Mouse (Mus musculus) heart, embryonic 16.5 days (tissue): ENCODE measurements around the gene Gm9918. TPM values are rescaled to one million over a fixed set of nuclear protein-coding genes. Genes with fewer than 3 reads are reported as not detected.

Source experiments
- ATAC-seq: fragments of 200-750 bp; cut with Nextera tagmentation; replicated peaks from 2 replicates; pipeline ENCODE4 v1.8.0; 2017; ENCODE audit warnings: moderate number of reproducible peaks; ENCODE audit not compliant: insufficient read depth, low FRiP score; ENCODE audit errors: extremely low read depth
- H3K27ac ChIP-seq: fragments of 300-500 bp; sonication (generic); 2 replicates; pipeline ENCODE4 v1.5.1; 2014; ENCODE audit warnings: mild to moderate bottlenecking, low read length, control low read depth, moderate library complexity
- H3K27me3 ChIP-seq: fragments of 300-500 bp; sonication (generic); 2 replicates; pipeline ENCODE4 v1.6.1; 2014; ENCODE audit warnings: low read length, mixed read lengths; ENCODE audit not compliant: control insufficient read depth, insufficient read depth
- H3K36me3 ChIP-seq: fragments of 300-500 bp; sonication (generic); 2 replicates; pipeline ENCODE4 v1.6.1; 2014; ENCODE audit not compliant: control insufficient read depth, insufficient read depth
- H3K4me1 ChIP-seq: fragments of 300-500 bp; sonication (generic); 2 replicates; pipeline ENCODE4 v1.6.1; 2014; ENCODE audit warnings: low read length, mixed read lengths; ENCODE audit not compliant: control insufficient read depth, insufficient read depth
- H3K4me2 ChIP-seq: fragments of 300-500 bp; sonication (generic); 2 replicates; pipeline ENCODE4 v1.6.1; 2014; ENCODE audit warnings: low read depth, mild to moderate bottlenecking, control low read depth, low read length
- H3K4me3 ChIP-seq: fragments of 300-500 bp; sonication (generic); 2 replicates; pipeline ENCODE4 v1.5.1; 2014; ENCODE audit warnings: mild to moderate bottlenecking, control low read depth, low read length
- H3K9ac ChIP-seq: fragments of 300-500 bp; sonication (generic); 2 replicates; pipeline ENCODE4 v1.6.1; 2014; ENCODE audit warnings: low read length, control low read depth
- H3K9me3 ChIP-seq: fragments of 300-500 bp; sonication (generic); replicated peaks from 2 replicates; pipeline ENCODE4 v1.6.1; 2016; ENCODE audit warnings: low read length; ENCODE audit not compliant: control insufficient read depth
- whole genome bisulfite sequencing: fragments of 180-500 bp; shearing (Covaris S2); extraction: QIAGEN DNeasy Blood & Tissue Kit; methylation state at CpG from one replicate; pipeline ENCODE4 v1.1.7; 2014; 5-methylcytosine and 5-hydroxymethylcytosine counted together
- polyA plus RNA-seq: library from polyadenylated mRNA; unstranded; fragments of >200 nt; fragmentation: Nextera tagmentation; extraction: Ambion mirVana; gene quantifications from 2 replicates; pipeline ENCODE4 v1.2.1, GENCODE M21; 2015

Gm9918 gene
- polyA plus RNA-seq, 1 experiment from 2014 or later, result 0.12 TPM

DNA sequence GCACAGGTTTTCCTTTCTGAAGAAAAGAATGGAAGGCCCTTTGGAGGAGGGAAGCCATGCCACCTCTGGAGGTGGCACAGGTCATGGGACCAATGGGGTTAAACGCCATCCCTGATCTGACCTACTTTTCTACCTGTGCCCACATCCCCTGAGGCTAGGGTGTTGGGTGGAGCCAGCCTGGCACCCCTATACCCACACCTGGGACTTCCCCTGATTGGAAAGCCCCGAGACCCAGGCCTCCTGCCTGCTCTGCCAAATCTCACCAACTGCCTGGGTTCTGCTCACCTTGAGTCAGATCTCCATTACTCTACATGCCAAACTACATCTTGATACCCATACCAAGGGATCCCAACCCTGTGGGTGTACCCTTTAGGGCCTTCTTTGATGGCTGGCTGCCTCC lies 7.3 kb upstream of the Gm9918 start:
- H3K27me3 ChIP-seq, result peaks cover 9% of the 10 kb centered on the region
- 58% methylated on average over 2 of the region's 2 CpGs for WGBS
- no peak overlapping the region for H3K27ac ChIP-seq
- peaks cover 2% of the 10 kb centered on the region; the same call in 1 of the 2 replicates for H3K4me1 ChIP-seq
- H3K9ac ChIP-seq, result no peak overlapping the region
- no peak for ATAC-seq
- no peak overlapping the region for H3K4me2 ChIP-seq
- H3K9me3 ChIP-seq, result no peaks in the 10 kb centered on the region
- no peak overlapping the region for H3K4me3 ChIP-seq
- H3K36me3 ChIP-seq, result no peaks in the 10 kb centered on the region

GRCm38 (mm10) chr15:102265548-102265947 lies 4.8 kb upstream of the Gm9918 start:
- Histone ChIP-seq H3K9ac (no peak overlapping the region), H3K27me3 (0 out of 2 replicates have a peak, but pooled peaks cover 2% of the 10 kb centered on the region), H3K27ac (no peak overlapping the region), H3K4me3 (no peak overlapping the region), H3K4me2 (no peak overlapping the region), H3K9me3 (no peaks in the 10 kb centered on the region), H3K4me1 (peaks cover 2% of the 10 kb centered on the region; the same call in 1 of the 2 replicates), H3K36me3 (no peaks in the 10 kb centered on the region)
- whole genome bisulfite sequencing, result 79% methylated on average over 5 of the region's 5 CpGs
- ATAC-seq, result no peak

GRCm38 (mm10) chr15:102271441-102271840 lies 1.1 kb downstream of the Gm9918 start:
- peaks cover 4% of the 10 kb centered on the region; the same call in 1 of the 2 replicates for H3K4me1 ChIP-seq
- no peak overlapping the region for H3K4me3 ChIP-seq
- H3K9ac ChIP-seq, result no peak overlapping the region
- peaks cover 4% of the 10 kb centered on the region; the same call in 1 of the 2 replicates for H3K27me3 ChIP-seq
- H3K9me3 ChIP-seq, result no peaks in the 10 kb centered on the region
- H3K4me2 ChIP-seq, result no peak overlapping the region
- H3K27ac ChIP-seq, result no peak overlapping the region
- ATAC-seq, result no peak
- H3K36me3 ChIP-seq, result no peaks in the 10 kb centered on the region
- 42% methylated on average over 3 of the region's 3 CpGs for WGBS

DNA sequence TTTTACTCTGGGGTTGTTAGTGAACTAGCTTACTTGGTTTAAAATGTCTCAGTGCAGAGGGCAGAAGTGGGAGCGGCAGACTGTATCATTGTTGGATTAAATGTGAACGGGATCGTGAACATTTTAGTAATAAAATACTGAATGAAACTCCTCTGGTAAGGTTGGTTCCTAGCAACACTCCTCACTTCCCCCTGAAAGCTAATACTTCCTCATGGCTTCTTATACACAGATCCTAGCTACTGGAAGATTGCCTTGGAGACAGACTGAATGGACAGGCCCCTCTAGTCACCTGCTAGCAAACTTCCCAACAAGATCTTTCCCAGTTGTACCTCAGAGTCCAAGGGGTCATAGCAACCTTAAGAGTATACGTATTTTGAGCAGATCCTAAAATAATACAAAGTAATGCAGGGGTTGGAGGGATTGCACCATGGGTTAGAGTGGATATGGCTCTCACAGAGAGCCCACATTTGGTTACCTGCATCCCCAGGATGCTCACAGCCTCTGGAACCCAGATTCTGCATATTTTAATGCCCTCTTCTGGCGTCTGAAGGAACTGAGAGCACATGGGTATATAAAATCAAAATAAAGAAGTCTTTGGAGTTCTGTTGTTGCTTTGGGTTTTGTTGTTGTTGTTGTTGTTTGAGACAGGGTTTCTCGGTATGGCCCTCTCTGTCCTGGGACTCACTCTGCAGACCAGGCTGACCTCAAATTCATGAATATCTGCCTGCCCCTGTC lies 3.8 kb downstream of the Gm9918 start:
- no peak for ATAC-seq
- no peak overlapping the region for H3K9ac ChIP-seq
- 71% methylated on average over 6 of the region's 6 CpGs for WGBS
- H3K4me3 ChIP-seq, result no peak overlapping the region
- peaks cover 8% of the 10 kb centered on the region for H3K4me1 ChIP-seq
- no peak overlapping the region for H3K27ac ChIP-seq
- H3K36me3 ChIP-seq, result no peaks in the 10 kb centered on the region
- H3K27me3 ChIP-seq, result peaks cover 4% of the 10 kb centered on the region; the same call in 1 of the 2 replicates
- no peak overlapping the region for H3K4me2 ChIP-seq
- H3K9me3 ChIP-seq, result no peaks in the 10 kb centered on the region

DNA sequence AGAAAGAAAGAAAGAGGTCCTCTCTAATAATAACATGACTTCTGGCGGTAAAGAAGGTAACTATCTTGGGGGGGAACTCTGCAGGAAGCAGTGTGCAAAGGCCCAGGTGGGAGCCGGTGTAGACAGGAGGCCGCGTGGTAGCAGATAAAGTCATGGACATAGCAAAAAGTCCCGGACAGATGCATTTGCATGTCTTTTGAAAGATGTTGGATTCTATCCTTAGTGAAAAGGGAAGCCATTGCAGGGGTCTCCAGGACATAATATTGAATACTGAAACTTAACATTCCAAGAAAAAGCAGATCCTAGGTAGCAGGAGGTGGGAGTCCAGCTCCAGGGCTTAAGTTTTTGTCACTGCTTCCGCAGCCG lies 8.3 kb downstream of the Gm9918 start:
- H3K9ac ChIP-seq, result peak overlapping the region; percentile 94
- no peaks in the 10 kb centered on the region for H3K27me3 ChIP-seq
- peak overlapping the region; percentile 83 for H3K4me2 ChIP-seq
- H3K4me3 ChIP-seq, result peak overlapping the region; percentile 95
- peaks cover 8% of the 10 kb centered on the region for H3K36me3 ChIP-seq
- WGBS, result 32% methylated on average over 7 of the region's 7 CpGs
- peak overlapping the region; percentile 90 for H3K27ac ChIP-seq
- peaks cover 13% of the 10 kb centered on the region for H3K4me1 ChIP-seq
- ATAC-seq, result no peak
- H3K9me3 ChIP-seq, result no peaks in the 10 kb centered on the region

GRCm38 (mm10) chr15:102279092-102279782 lies 8.9 kb downstream of the Gm9918 start, which contains the start of gene Mfsd5:
TSS of gene Mfsd5 (plus strand) at chr15:102279454.
- peak; percentile 94 for ATAC-seq
- under 1% methylated on average over 65 of the region's 65 CpGs for WGBS
- Histone ChIP-seq H3K36me3 (peaks cover 8% of the 10 kb centered on the region), H3K4me2 (peak within 1 kb of the TSS; percentile 83), H3K27me3 (no peaks in the 10 kb centered on the region), H3K27ac (peak within 1 kb of the TSS; percentile 90), H3K9ac (peak within 1 kb of the TSS; percentile 94), H3K9me3 (no peaks in the 10 kb centered on the region), H3K4me1 (peaks cover 13% of the 10 kb centered on the region), H3K4me3 (peak within 1 kb of the TSS; percentile 95)

DNA sequence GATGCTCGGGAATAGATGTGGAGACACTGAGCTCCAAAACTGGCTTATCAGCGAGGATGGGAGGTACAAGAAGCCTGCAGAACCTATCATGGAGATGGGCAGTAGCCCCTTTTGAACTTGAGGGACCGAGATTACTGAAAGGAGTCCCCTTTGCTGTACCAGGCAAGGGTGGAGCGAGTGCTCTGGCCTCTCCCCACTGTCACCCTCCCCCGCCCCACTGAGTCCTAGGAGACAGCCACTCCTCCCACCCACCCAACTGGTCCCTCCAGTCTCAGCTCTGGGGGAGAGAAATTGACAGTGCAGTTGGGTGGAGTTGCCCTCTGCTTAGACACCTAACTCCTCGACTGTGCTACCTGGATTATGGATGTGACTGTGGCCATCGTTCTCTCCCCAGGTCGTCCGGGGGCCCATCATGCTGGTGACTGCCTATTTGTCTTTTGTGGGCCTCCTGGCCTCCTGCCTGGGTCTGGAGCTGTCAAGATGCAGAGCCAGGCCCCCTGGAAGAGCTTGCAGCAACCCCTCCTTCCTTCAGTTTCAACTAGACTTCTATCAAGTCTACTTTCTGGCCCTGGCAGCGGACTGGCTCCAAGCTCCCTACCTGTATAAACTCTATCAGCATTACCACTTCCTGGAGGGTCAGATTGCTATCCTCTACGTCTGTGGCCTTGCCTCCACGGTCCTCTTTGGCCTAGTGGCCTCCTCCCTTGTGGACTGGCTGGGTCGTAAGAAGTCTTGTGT lies 9.6 kb downstream of the Gm9918 start:
- ATAC-seq, result peak; percentile 43
- H3K4me1 ChIP-seq, result peaks cover 13% of the 10 kb centered on the region
- H3K4me3 ChIP-seq, result peak overlapping the region; percentile 95
- H3K27ac ChIP-seq, result peak overlapping the region; percentile 90
- H3K36me3 ChIP-seq, result peaks cover 8% of the 10 kb centered on the region
- H3K4me2 ChIP-seq, result peak overlapping the region; percentile 83
- H3K9me3 ChIP-seq, result no peaks in the 10 kb centered on the region
- 24% methylated on average over 13 of the region's 13 CpGs for WGBS
- no peaks in the 10 kb centered on the region for H3K27me3 ChIP-seq
- H3K9ac ChIP-seq, result peak overlapping the region; percentile 94

DNA sequence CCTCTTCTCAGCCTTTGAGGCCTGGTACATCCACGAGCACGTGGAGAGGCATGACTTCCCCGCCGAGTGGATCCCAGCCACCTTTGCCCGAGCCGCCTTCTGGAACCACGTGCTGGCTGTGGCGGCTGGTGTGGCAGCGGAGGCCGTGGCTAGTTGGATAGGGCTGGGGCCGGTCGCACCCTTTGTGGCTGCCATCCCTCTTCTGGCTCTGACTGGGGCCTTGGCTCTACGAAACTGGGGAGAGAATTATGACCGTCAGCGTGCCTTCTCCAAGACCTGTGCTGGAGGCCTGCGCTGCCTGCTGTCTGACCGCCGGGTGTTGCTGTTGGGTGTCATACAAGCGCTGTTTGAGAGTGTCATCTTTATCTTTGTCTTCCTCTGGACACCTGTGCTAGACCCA lies 10.3 kb downstream of the Gm9918 start:
- peaks cover 13% of the 10 kb centered on the region for H3K4me1 ChIP-seq
- no peak overlapping the region for H3K4me2 ChIP-seq
- ATAC-seq, result no peak
- H3K27me3 ChIP-seq, result no peaks in the 10 kb centered on the region
- no peaks in the 10 kb centered on the region for H3K9me3 ChIP-seq
- H3K9ac ChIP-seq, result no peak overlapping the region
- no peak overlapping the region for H3K4me3 ChIP-seq
- peaks cover 8% of the 10 kb centered on the region for H3K36me3 ChIP-seq
- WGBS, result 93% methylated on average over 19 of the region's 19 CpGs
- H3K27ac ChIP-seq, result no peak overlapping the region
